Mouse (Mus musculus) left cerebral cortex, adult 9 months (tissue): ENCODE measurements around the gene Slc39a1.
A peak's percentile ranks its signal among the peaks of the same experiment; 100 is the strongest.
"Not testable (repeated sequence)": the region's sequence is repeated elsewhere in the genome, so short reads cannot be mapped to it uniquely, and the experiment has no call there.

Source experiments
- DNase-seq, 2 experiments: peaks; one replicate each; pipeline ENCODE4 v3.0.0; 2022; ENCODE audit warnings: low spot score in 2 of 2

Slc39a1 gene

DNA sequence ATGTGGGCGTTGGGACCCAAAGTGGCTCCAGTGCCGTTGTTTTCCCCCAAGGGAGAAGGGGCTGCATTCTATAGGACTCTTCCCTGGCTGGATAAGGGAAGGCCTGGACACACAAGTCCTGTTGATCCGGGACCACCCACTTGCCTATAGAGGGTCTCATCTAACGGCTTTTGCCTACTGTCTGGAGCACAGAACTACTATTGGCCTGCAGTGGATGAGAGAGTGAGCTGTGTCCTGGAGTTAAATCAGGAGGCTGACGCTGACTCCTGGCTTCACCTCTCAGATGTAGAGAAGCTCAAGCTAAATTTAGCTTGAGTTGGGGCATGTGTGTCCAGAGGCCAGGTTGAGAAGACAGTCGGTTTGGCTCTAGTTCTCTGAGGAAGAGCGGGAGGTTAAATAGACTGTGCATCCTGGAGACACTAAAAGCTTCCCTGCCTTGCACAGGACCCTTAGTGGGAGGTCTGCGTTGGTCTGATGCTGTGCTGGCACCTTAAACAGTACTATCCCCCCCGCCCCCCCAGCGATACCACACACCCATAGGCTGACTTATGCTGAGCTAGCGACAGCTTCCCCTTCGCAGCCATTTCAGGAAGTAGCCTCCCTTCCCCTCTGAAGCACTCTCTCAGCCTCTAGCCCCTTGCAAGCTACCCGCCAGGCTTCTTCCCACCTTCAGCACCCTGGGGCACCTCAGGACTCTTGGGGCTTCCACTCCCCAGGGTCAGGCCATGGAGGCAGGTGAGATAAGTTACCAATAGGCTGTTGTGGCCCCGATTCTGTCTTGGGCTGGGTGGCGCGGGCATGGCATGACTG is 18.2 kb downstream of the Slc39a1 start:
- no peak for DNase-seq

- DNase-seq: no peak
Measured at GRCm38 (mm10) chr3:90266901-90267775, 19.2 kb downstream of the Slc39a1 start.

DNA sequence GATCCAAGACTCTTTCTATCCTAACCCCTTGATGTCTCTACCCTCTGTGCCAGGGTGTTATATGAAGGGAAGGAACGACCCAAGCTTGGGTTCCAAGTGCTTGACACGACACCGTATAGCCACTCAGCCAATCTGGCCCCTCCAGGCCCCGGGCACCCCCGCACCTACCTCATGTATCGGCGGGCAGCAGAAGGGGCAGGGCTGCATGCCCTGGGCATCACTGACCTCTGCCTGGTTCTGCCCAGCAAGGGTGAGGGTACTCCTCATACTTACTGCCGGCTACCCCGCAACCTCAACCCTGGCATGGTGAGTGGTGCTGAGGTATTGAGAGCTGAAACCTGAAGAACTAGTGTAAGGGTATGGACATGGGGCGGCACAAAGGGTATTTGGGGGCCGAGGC is 20.2 kb downstream of the Slc39a1 start:
- DNase-seq: no peak

DNA sequence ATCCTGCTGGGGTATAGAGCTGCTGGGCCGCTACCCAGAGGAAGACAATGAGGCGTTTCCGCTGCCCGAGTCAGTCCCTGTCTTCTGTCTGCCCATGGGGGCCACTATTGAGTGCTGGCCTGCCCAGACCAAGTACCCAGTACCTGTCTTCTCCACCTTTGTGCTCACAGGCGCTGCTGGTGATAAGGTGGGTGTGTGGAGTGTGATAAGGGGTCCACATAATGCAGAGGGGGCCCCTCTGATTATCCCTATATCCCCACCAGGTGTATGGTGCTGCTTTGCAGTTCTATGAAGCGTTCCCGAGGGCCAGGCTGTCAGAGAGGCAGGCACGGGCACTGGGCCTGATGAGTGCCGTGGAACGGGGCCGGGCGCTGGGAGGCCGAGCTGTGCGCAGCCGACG is 21.0 kb downstream of the Slc39a1 start:
- no peak for DNase-seq

DNA sequence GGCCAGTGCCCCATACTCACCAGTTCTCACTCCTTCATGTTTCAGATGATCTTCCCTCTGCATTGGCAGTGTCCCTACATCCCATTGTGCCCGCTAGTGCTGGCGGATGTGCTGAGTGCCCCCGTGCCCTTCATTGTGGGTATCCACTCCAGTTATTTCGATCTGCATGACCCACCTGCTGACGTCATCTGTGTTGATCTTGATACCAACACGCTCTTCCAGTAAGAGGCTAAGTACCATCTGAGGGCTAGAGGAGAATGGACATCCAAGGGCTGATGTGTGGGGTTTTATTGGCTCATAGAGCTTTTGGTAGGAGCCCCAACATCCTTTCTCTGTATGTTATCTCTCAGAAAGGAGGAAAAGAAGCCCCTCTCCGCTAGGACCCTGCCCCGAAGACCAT is 22.8 kb downstream of the Slc39a1 start:
- no peak for DNase-seq

DNA sequence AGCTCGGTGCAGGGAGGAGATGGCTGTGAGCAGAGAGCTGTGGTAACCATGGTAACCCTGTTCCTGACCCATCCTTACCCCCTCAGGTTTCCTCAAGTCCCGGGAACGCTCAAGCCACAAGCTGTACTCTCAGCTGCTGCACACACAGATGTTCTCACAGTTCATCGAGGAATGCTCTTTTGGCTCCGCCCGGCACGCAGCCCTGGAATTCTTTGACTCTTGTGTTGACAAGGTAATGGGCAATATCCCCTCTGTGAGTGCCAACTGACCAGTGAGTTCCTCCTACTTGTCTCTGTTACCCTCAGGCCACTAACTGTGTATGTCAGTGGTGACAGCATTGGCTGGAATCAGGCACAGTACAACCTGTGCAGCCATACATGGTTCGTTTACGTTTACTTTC is 24.2 kb downstream of the Slc39a1 start:
- no peak for DNase-seq

GRCm38 (mm10) chr3:90273855-90274254 is 25.9 kb downstream of the Slc39a1 start:
- no peak for DNase-seq

- no peak for DNase-seq
Measured at GRCm38 (mm10) chr3:90275286-90275685, 27.3 kb downstream of the Slc39a1 start.

- no peak for DNase-seq
Measured at GRCm38 (mm10) chr3:90276858-90277257, 28.9 kb downstream of the Slc39a1 start.

- no peak for DNase-seq
Measured at GRCm38 (mm10) chr3:90277793-90278192, 29.8 kb downstream of the Slc39a1 start.

- no peak for DNase-seq
Measured at GRCm38 (mm10) chr3:90278211-90278610, 30.2 kb downstream of the Slc39a1 start.

DNA sequence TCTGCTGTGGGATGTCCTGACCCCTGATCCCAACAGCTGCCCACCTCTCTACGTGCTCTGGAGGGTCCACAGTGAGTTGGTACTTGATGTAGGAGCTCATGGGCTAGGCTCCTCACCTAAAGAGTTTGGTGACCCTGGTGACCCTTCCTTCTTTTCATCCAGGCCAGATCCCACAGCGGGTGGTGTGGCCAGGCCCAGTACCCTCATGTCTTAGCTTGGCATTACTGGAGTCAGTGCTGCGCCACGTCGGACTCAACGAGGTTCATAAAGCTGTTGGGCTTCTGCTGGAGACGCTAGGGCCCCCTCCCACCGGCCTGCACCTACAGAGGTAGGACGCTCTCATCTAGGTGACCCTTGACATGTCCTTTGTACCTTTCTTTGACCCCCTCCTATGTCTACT is 31.2 kb downstream of the Slc39a1 start:
- no peak for DNase-seq

GRCm38 (mm10) chr3:90279743-90280142 is 31.8 kb downstream of the Slc39a1 start:
- no peak for DNase-seq

GRCm38 (mm10) chr3:90280708-90281107 is 32.7 kb downstream of the Slc39a1 start:
- DNase-seq: peak in 1 of 2 experiments; percentile 38

DNA sequence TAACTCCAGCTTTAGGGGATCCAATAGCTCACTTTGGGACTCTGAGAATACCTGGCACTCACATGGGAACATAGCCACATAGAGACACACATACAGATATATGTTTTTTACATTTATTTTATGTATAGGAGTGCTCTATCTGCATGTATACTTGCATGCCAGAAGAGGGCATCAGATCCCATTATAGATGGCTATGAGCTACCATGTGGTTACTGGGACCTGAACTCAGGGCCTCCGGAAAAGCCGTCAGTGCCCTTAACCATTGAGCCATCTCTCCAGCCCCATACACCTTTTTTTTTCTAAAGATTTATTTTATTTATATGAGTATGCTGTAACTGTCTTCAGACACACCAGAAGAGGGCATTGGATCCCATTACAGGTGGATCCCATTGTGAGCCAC is 36.2 kb downstream of the Slc39a1 start:
- no peak for DNase-seq

GRCm38 (mm10) chr3:90289403-90289802 is 41.4 kb downstream of the Slc39a1 start:
- not testable (repeated sequence) for DNase-seq

- DNase-seq: no peak
Measured at GRCm38 (mm10) chr3:90290602-90291001, 42.6 kb downstream of the Slc39a1 start.

GRCm38 (mm10) chr3:90291982-90292344 is 44.0 kb downstream of the Slc39a1 start:
- DNase-seq: no peak

DNA sequence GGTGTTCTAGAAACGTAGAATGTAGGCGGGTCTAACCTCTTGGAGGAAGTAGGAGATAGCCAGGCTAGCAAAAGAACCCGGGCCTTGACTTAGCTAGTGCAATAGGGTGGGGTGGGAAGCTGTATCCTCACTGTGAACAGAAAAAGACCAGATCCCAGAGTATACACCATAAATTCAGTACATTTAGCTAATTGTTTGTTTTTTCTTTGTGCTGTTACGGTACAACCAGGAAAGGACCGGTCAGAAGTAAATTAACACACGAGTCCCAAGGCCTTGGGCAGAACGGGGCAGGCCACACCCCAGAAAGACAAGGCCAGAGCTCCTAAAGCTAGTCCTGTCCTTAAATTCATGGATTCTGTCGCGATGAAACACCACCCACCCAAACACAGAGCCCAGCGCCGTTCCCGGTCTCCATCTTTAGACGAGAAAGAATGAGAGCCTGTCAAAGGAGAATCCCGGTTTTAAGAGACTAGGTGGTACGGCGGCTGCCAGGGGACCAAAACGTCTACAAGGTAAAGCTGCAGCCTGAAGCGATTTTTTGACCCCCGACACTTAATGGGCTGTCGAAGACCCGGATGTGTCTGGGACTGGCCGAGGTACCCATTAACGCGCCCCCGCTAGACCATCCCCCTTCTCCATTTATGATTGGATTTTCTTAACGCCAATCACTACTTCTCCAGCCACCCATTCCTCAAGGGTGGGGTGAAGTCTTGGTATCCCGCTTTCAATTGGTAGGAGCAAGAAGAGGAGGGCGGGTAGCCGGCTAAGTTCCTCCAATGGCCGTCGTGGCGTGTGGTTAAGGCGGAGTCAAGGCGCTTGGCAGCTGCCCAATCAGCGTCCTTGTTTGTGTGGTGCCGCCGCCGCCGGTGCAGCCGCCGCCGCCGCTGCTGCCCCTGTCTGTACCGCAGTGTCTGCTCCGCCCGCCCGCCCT is 44.6 kb downstream of the Slc39a1 start, which contains the start of gene Gatad2b:
Gene Gatad2b (plus strand): TSS at position 834 of the 931 bp plus-strand sequence.
- peak; percentile 100 for DNase-seq

GRCm38 (mm10) chr3:90293352-90294063 is 45.5 kb downstream of the Slc39a1 start:
- peak in 1 of 2 experiments; percentile 24 for DNase-seq

DNA sequence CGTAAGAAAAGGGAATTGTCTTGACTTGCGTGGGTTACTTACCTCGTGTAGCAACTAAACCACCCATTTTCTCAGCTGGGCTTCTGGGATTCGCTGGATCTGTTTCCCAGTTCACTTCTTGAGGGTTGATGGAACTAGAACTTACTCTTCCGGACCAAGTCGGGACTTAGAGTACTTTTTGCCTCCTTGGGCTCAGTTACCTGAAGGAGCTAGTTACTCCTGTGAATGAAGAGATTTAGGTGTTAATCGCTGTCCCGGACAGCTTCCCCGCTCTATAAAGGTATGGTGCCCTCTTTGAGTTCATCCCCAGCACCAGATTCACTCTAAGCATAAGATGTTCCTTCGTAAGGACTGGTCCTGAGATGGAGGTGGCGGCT is 46.1 kb downstream of the Slc39a1 start:
- DNase-seq: no peak
